Mouse (Mus musculus): Measurements from ENCODE around the gene Olfr913. TPM values are rescaled to one million over a fixed set of nuclear protein-coding genes. Genes with fewer than 3 reads are reported as not detected.

Olfr913 gene
- not detected in 2 replicates for polyA plus RNA-seq (2015; fragmentation: Nextera tagmentation; extraction: Ambion mirVana)

DNA sequence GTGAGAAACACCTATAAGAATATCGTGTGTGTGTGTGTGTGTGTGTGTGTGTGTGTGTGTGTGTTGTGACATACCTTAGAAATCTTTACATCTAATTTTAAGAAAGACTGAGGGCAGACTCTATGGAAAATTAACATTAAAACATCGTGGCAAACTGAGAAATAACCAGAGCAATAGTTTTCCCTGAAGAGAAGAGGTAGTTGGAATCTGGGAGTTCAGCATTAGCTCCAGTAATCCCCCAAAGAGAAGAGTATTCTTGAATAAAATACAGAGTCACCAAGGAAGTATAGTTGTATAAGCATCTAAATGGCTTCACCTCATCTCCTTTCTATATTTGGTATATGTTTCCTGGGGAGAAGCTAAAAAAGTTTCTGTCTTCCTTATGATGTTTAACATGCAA is at the start of gene Olfr913:
Gene Olfr913, plus strand, starts transcription at position 301 of the 400 bp plus-strand sequence.
- Histone ChIP-seq H3K36me3 (no peaks in the 10 kb centered on the region), H3K4me1 (replicated peaks) (no peaks in the 10 kb centered on the region), H3K27ac (no peak within 1 kb of the TSS), H3K4me2 (no peak within 1 kb of the TSS), H3K9me3 (replicated peaks) (no peaks in the 10 kb centered on the region), H3K27me3 (no peaks in the 10 kb centered on the region), H3K4me3 (replicated peaks) (no peak within 1 kb of the TSS), H3K9ac (no peak within 1 kb of the TSS)
- WGBS (ENCODE audit: insufficient replicate concordance): 30% methylated on average over 2 of the region's 2 CpGs
- no peak for DNase-seq
- ATAC-seq (ENCODE audit: low read depth): no peak

DNA sequence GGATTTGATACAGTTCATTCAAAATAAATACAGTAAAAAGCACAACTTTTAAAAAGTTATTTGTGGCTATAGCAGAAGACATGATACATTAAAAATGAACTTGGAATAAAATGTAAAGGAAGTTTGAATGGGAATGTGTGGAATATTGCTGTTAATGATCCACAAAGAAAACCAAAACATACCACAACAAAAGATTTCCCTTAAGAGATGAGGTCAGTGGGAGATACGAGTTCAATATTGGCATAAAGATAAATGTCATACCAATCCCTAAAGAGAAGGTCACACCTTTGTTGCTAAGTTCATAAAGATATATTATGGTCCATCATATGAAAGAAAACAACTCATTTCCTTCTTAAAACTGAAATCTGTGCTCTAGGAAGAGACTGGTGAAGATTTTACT is 12.7 kb upstream of the Olfr913 start, which contains the start of gene Olfr912:
Gene Olfr912, plus strand, starts transcription at position 301 of the 400 bp plus-strand sequence.
- Histone ChIP-seq H3K4me1 (replicated peaks) (no peaks in the 10 kb centered on the region), H3K27ac (no peak within 1 kb of the TSS), H3K27me3 (no peaks in the 10 kb centered on the region), H3K9me3 (replicated peaks) (no peaks in the 10 kb centered on the region), H3K4me2 (no peak within 1 kb of the TSS), H3K4me3 (replicated peaks) (no peak within 1 kb of the TSS), H3K9ac (no peak within 1 kb of the TSS), H3K36me3 (no peaks in the 10 kb centered on the region)
- WGBS (ENCODE audit: insufficient replicate concordance): 45% methylated on average over 1 of the region's 1 CpGs
- DNase-seq (no peak), ATAC-seq (ENCODE audit: low read depth) (no peak)

DNA sequence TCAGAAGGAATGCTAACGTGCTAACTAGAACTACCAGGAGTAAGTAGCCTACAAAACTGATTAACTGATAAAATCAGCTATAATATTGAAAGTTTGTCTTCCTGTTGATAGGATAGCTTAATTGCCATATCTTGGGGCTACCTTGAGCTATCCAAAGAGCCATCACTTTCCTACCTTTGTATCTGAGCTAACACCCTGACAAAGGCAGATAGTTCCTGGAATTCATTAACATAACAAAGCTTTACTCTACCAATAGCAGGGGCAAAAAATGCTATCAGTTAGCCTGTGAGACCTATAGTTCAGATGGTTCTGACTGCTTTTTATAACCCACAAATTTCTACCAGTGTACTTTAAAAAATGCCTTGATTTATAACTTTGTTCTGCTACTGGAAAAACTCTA is 1.5 kb upstream of the Olfr913 start:
- 25% methylated on average over 1 of the region's 1 CpGs for WGBS (ENCODE audit: insufficient replicate concordance)
- no peak overlapping the region for H3K27ac ChIP-seq
- no peaks in the 10 kb centered on the region for H3K36me3 ChIP-seq
- H3K4me2 ChIP-seq: no peak overlapping the region
- no peak overlapping the region for H3K4me3 ChIP-seq (replicated peaks)
- ATAC-seq (ENCODE audit: low read depth): no peak
- no peak for DNase-seq
- no peaks in the 10 kb centered on the region for H3K9me3 ChIP-seq (replicated peaks)
- no peak overlapping the region for H3K9ac ChIP-seq
- H3K27me3 ChIP-seq: no peaks in the 10 kb centered on the region
- H3K4me1 ChIP-seq (replicated peaks): no peaks in the 10 kb centered on the region

DNA sequence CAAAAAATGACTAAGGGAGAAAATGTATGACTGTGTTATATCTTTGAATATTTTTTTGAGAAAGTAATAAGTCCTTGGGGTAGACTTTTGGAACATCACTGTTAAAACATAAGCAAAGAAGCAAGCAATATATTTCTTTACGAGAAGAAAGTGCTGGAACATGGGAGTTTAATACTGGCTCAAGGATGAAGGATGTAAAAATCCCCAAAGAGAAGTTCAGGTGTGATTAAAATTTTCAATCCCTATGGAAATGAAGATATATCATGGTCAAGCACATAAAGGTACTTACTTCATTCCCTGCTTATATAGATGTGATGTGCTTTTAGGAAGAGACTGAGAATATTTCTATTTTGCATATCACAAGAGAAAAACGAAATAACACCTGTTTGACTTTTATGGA is 12.2 kb downstream of the Olfr913 start, which contains the start of gene Olfr914:
Gene Olfr914, plus strand, starts transcription at position 301 of the 400 bp plus-strand sequence.
- no peak within 1 kb of the TSS for H3K4me3 ChIP-seq (replicated peaks)
- no peak within 1 kb of the TSS for H3K4me2 ChIP-seq
- H3K36me3 ChIP-seq: no peaks in the 10 kb centered on the region
- ATAC-seq (ENCODE audit: low read depth) (no peak), DNase-seq (no peak)
- H3K9ac ChIP-seq: no peak within 1 kb of the TSS
- H3K27ac ChIP-seq: no peak within 1 kb of the TSS
- no peaks in the 10 kb centered on the region for H3K4me1 ChIP-seq (replicated peaks)
- no peaks in the 10 kb centered on the region for H3K27me3 ChIP-seq
- H3K9me3 ChIP-seq (replicated peaks): no peaks in the 10 kb centered on the region
- 38% methylated on average over 2 of the region's 2 CpGs for WGBS (ENCODE audit: insufficient replicate concordance)

DNA sequence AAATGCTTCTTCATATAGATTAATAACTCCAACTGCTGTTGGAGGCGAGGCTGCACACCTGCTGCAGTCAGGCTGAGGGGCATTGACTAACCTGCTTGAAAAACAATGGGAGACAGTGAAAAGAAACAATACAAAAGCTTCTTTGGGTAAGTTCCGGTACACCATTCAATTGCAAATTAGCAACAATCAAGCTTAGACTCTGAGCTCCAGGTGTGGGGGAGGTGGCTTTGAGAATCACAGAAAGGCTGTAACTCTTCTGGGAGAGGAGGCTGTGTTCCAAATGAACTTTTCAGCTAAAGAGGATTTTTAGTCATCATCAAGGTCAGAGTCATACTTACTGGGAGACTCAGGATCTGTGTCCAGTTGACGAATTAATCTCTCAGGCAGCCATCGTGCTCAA is 39.8 kb downstream of the Olfr913 start:
- H3K4me1 ChIP-seq (replicated peaks): no peaks in the 10 kb centered on the region
- H3K9me3 ChIP-seq (replicated peaks): 0 out of 2 replicates have a peak, but pooled peaks cover 5% of the 10 kb centered on the region
- H3K36me3 ChIP-seq: no peaks in the 10 kb centered on the region
- no peak overlapping the region for H3K27ac ChIP-seq
- no peak overlapping the region for H3K4me3 ChIP-seq (replicated peaks)
- no peak overlapping the region for H3K4me2 ChIP-seq
- 63% methylated on average over 4 of the region's 4 CpGs for WGBS (ENCODE audit: insufficient replicate concordance)
- no peaks in the 10 kb centered on the region for H3K27me3 ChIP-seq
- H3K9ac ChIP-seq: no peak overlapping the region
- ATAC-seq (ENCODE audit: low read depth): no peak
- DNase-seq: no peak

Other genes starting within 250 kb of the Olfr913 start
- not detected in 2 replicates for gene Olfr898, start 244.3 kb upstream of the Olfr913 start, polyA plus RNA-seq (2015; fragmentation: Nextera tagmentation; extraction: Ambion mirVana)
- not detected in 2 replicates for gene Olfr250, start 225.9 kb upstream of the Olfr913 start, polyA plus RNA-seq (2015; fragmentation: Nextera tagmentation; extraction: Ambion mirVana)
- gene Olfr251, start 215.7 kb upstream of the Olfr913 start, polyA plus RNA-seq (2015; fragmentation: Nextera tagmentation; extraction: Ambion mirVana): not detected in 2 replicates
- not detected in 2 replicates for gene Olfr147, start 191.1 kb upstream of the Olfr913 start, polyA plus RNA-seq (2015; fragmentation: Nextera tagmentation; extraction: Ambion mirVana)
- gene Olfr901, start 163.3 kb upstream of the Olfr913 start, polyA plus RNA-seq (2015; fragmentation: Nextera tagmentation; extraction: Ambion mirVana): not detected in 2 replicates
- not detected in 2 replicates for gene Olfr902, start 145.1 kb upstream of the Olfr913 start, polyA plus RNA-seq (2015; fragmentation: Nextera tagmentation; extraction: Ambion mirVana)
- gene Olfr904, start 129.6 kb upstream of the Olfr913 start, polyA plus RNA-seq (2015; fragmentation: Nextera tagmentation; extraction: Ambion mirVana): not detected in 2 replicates
- not detected in 2 replicates for gene Olfr905, start 121.7 kb upstream of the Olfr913 start, polyA plus RNA-seq (2015; fragmentation: Nextera tagmentation; extraction: Ambion mirVana)
- gene Olfr906, start 105.7 kb upstream of the Olfr913 start, polyA plus RNA-seq (2015; fragmentation: Nextera tagmentation; extraction: Ambion mirVana): not detected in 2 replicates
- not detected in 2 replicates for gene Olfr907, start 97.0 kb upstream of the Olfr913 start, polyA plus RNA-seq (2015; fragmentation: Nextera tagmentation; extraction: Ambion mirVana)
- not detected in 2 replicates for gene Olfr911-ps1, start 71.2 kb upstream of the Olfr913 start, polyA plus RNA-seq (2015; fragmentation: Nextera tagmentation; extraction: Ambion mirVana)
- not detected in 2 replicates for gene Olfr910, start 54.9 kb upstream of the Olfr913 start, polyA plus RNA-seq (2015; fragmentation: Nextera tagmentation; extraction: Ambion mirVana)
- not detected in 2 replicates for gene Olfr912, start 12.6 kb upstream of the Olfr913 start, polyA plus RNA-seq (2015; fragmentation: Nextera tagmentation; extraction: Ambion mirVana)
- not detected in 2 replicates for gene Olfr914, start 12.3 kb downstream of the Olfr913 start, polyA plus RNA-seq (2015; fragmentation: Nextera tagmentation; extraction: Ambion mirVana)
- gene Olfr916, start 67.1 kb downstream of the Olfr913 start, polyA plus RNA-seq (2015; fragmentation: Nextera tagmentation; extraction: Ambion mirVana): not detected in 2 replicates
- gene Olfr917, start 73.1 kb downstream of the Olfr913 start, polyA plus RNA-seq (2015; fragmentation: Nextera tagmentation; extraction: Ambion mirVana): not detected in 2 replicates
- not detected in 2 replicates for gene Olfr918, start 81.8 kb downstream of the Olfr913 start, polyA plus RNA-seq (2015; fragmentation: Nextera tagmentation; extraction: Ambion mirVana)
- gene Olfr919, start 110.9 kb downstream of the Olfr913 start, polyA plus RNA-seq (2015; fragmentation: Nextera tagmentation; extraction: Ambion mirVana): not detected in 2 replicates
- gene Vwa5a, start 125.5 kb downstream of the Olfr913 start, polyA plus RNA-seq (2015; fragmentation: Nextera tagmentation; extraction: Ambion mirVana): 8.5 and 9.3 TPM in 2 replicates
- gene Olfr920, start 159.5 kb downstream of the Olfr913 start, polyA plus RNA-seq (2015; fragmentation: Nextera tagmentation; extraction: Ambion mirVana): 0.02 TPM in 2 replicates
- gene Olfr921, start 180.3 kb downstream of the Olfr913 start, polyA plus RNA-seq (2015; fragmentation: Nextera tagmentation; extraction: Ambion mirVana): not detected in 2 replicates
- gene Olfr922, start 221.9 kb downstream of the Olfr913 start, polyA plus RNA-seq (2015; fragmentation: Nextera tagmentation; extraction: Ambion mirVana): not detected in 2 replicates
- not detected in 2 replicates for gene Olfr923, start 233.8 kb downstream of the Olfr913 start, polyA plus RNA-seq (2015; fragmentation: Nextera tagmentation; extraction: Ambion mirVana)